Mouse (Mus musculus): ENCODE results near the gene Il12rb1. TPM values are rescaled to one million over a fixed set of nuclear protein-coding genes. Genes with fewer than 3 reads are reported as not detected.
A peak's percentile ranks its signal among the peaks of the same experiment; 100 is the strongest.

Il12rb1 gene
- total RNA-seq, 2 experiments from 2014 or later: 0.12 to 0.59 TPM

GRCm38 (mm10) chr8:70845108-70845507, 36.9 kb downstream of the Il12rb1 start:
- no peak for DNase-seq
- intact Hi-C loops (cut with DNase I): loop anchor here (5.0 kb wide), 1 partner anchor 33 kb away; no protein-coding TSS in a partner anchor

- intact Hi-C loops (cut with DNase I): loop anchor here (5.0 kb wide), 1 partner anchor 34 kb away; no protein-coding TSS in a partner anchor
- no peak for DNase-seq
These were observed 38.3 kb downstream of the Il12rb1 start for GRCm38 (mm10) chr8:70846371-70847154.

- intact Hi-C loops (cut with DNase I): loop anchor here (5.0 kb wide), 1 partner anchor 37 kb away; no protein-coding TSS in a partner anchor
- peak; percentile 47 to 48 for DNase-seq
These were observed 41.2 kb downstream of the Il12rb1 start for GRCm38 (mm10) chr8:70849333-70849990.

- DNase-seq: no peak
- intact Hi-C loops (cut with DNase I): no loop called here
These were observed 42.0 kb downstream of the Il12rb1 start for GRCm38 (mm10) chr8:70850132-70850845.

- DNase-seq: no peak
- intact Hi-C loops (cut with DNase I): no loop called here
These were observed 42.7 kb downstream of the Il12rb1 start for GRCm38 (mm10) chr8:70850947-70851346.

GRCm38 (mm10) chr8:70851837-70852236, 43.6 kb downstream of the Il12rb1 start:
- no peak for DNase-seq
- intact Hi-C loops (cut with DNase I): no loop called here

- no peak for DNase-seq
- intact Hi-C loops (cut with DNase I): no loop called here
These were observed 44.5 kb downstream of the Il12rb1 start for GRCm38 (mm10) chr8:70852595-70853231.

- no peak for DNase-seq
- intact Hi-C loops (cut with DNase I): no loop called here
These were observed 45.6 kb downstream of the Il12rb1 start for GRCm38 (mm10) chr8:70853863-70854262.

GRCm38 (mm10) chr8:70856028-70856427, 47.8 kb downstream of the Il12rb1 start:
- intact Hi-C loops (cut with DNase I): no loop called here
- no peak for DNase-seq

GRCm38 (mm10) chr8:70856541-70857197, 48.4 kb downstream of the Il12rb1 start:
- intact Hi-C loops (cut with DNase I): no loop called here
- DNase-seq: peak; percentile 71 to 77

- no peak for DNase-seq
- intact Hi-C loops (cut with DNase I): no loop called here
These were observed 49.3 kb downstream of the Il12rb1 start for GRCm38 (mm10) chr8:70857516-70857915.

- peak in 1 of 2 experiments; percentile 39 for DNase-seq
- intact Hi-C loops (cut with DNase I): no loop called here
These were observed 54.8 kb downstream of the Il12rb1 start, which contains the start of gene Kcnn1 for GRCm38 (mm10) chr8:70862824-70863641. Gene Kcnn1 (minus strand): TSS chr8:70863258.

GRCm38 (mm10) chr8:70863956-70864711, 55.9 kb downstream of the Il12rb1 start:
- intact Hi-C loops (cut with DNase I): no loop called here
- peak; percentile 42 to 51 for DNase-seq

GRCm38 (mm10) chr8:70864712-70865221, 56.5 kb downstream of the Il12rb1 start:
- DNase-seq: peak; percentile 37 to 45
- intact Hi-C loops (cut with DNase I): no loop called here

GRCm38 (mm10) chr8:70865350-70866000, 57.2 kb downstream of the Il12rb1 start:
- intact Hi-C loops (cut with DNase I): no loop called here
- DNase-seq: peak; percentile 99

GRCm38 (mm10) chr8:70866001-70866520, 57.8 kb downstream of the Il12rb1 start:
- intact Hi-C loops (cut with DNase I): no loop called here
- DNase-seq: no peak

- intact Hi-C loops (cut with DNase I): no loop called here
- no peak for DNase-seq
These were observed 58.3 kb downstream of the Il12rb1 start for GRCm38 (mm10) chr8:70866566-70866965.
